Mouse (Mus musculus) erythroblast, embryonic 14.5 days (primary cell): Measurements from ENCODE around the gene Asb18. TPM values are rescaled to one million over a fixed set of nuclear protein-coding genes. Genes with fewer than 3 reads are reported as not detected.

Experiments
- H3K27me3 ChIP-seq: 2 replicates; pipeline ENCODE4 v1.6.1; 2012; ENCODE audit warnings: inconsistent platforms; ENCODE audit not compliant: control insufficient read depth
- H3K36me3 ChIP-seq: 2 replicates; pipeline ENCODE4 v1.6.1; 2012; ENCODE audit warnings: mild to moderate bottlenecking, inconsistent platforms; ENCODE audit not compliant: control insufficient read depth
- H3K4me1 ChIP-seq: 2 replicates; pipeline ENCODE4 v1.6.1; 2012; ENCODE audit warnings: inconsistent platforms; ENCODE audit not compliant: control insufficient read depth
- H3K4me3 ChIP-seq: replicated peaks from 2 replicates; pipeline ENCODE3; 2012; ENCODE audit warnings: moderate library complexity, mild to moderate bottlenecking, inconsistent platforms
- H3K9me3 ChIP-seq: 2 replicates; pipeline ENCODE4 v1.6.1; 2012; ENCODE audit warnings: low read length, inconsistent platforms, mixed read lengths; ENCODE audit not compliant: control insufficient read depth
- GATA1 ChIP-seq: IDR thresholded peaks from 2 replicates; pipeline ENCODE4 v1.6.1; 2012; ENCODE audit warnings: low read length, inconsistent platforms, mixed read lengths
- TAL1 ChIP-seq: IDR thresholded peaks from 3 replicates; pipeline ENCODE4 v1.6.1; 2012; ENCODE audit warnings: low read length, inconsistent platforms, mixed read lengths
- polyA plus RNA-seq: library from polyadenylated mRNA; stranded (reverse); fragments of >175 nt; gene quantifications from 2 replicates; pipeline ENCODE4 v1.2.3, GENCODE M21; 2012

Gene Asb18
- polyA plus RNA-seq, 1 experiment, result not detected

- no peak for TF ChIP-seq TAL1
- no peak for TF ChIP-seq GATA1
- Histone ChIP-seq H3K9me3 (peaks cover 4% of the 10 kb centered on the region; the same call in 1 of the 2 replicates), H3K4me3 (no peak overlapping the region), H3K4me1 (no peaks in the 10 kb centered on the region), H3K27me3 (no peaks in the 10 kb centered on the region), H3K36me3 (no peaks in the 10 kb centered on the region)
These were observed 3.6 kb upstream of the Asb18 start for GRCm38 (mm10) chr1:90018071-90018470.

- no peaks in the 10 kb centered on the region for H3K27me3 ChIP-seq
- H3K9me3 ChIP-seq, result peaks cover 4% of the 10 kb centered on the region; the same call in 1 of the 2 replicates
- no peaks in the 10 kb centered on the region for H3K36me3 ChIP-seq
- no peak for TF ChIP-seq GATA1
- TF ChIP-seq TAL1, result no peak
- H3K4me3 ChIP-seq, result no peak overlapping the region
- H3K4me1 ChIP-seq, result no peaks in the 10 kb centered on the region
These were observed 1.2 kb downstream of the Asb18 start for GRCm38 (mm10) chr1:90013273-90013672.

GRCm38 (mm10) chr1:90012850-90013249 is 1.6 kb downstream of the Asb18 start:
- Histone ChIP-seq H3K4me3 (no peak overlapping the region), H3K4me1 (no peaks in the 10 kb centered on the region), H3K36me3 (no peaks in the 10 kb centered on the region), H3K9me3 (peaks cover 4% of the 10 kb centered on the region; the same call in 1 of the 2 replicates), H3K27me3 (no peaks in the 10 kb centered on the region)
- no peak for TF ChIP-seq TAL1

- TF ChIP-seq TAL1 (no peak), GATA1 (no peak)
- Histone ChIP-seq H3K4me3 (no peak overlapping the region), H3K4me1 (no peaks in the 10 kb centered on the region), H3K27me3 (no peaks in the 10 kb centered on the region), H3K9me3 (peaks cover 4% of the 10 kb centered on the region; the same call in 1 of the 2 replicates), H3K36me3 (no peaks in the 10 kb centered on the region)
These were observed 2.3 kb downstream of the Asb18 start for GRCm38 (mm10) chr1:90012168-90012567.

- TF ChIP-seq TAL1 (no peak), GATA1 (no peak)
- peaks cover 4% of the 10 kb centered on the region; the same call in 1 of the 2 replicates for H3K9me3 ChIP-seq
- no peaks in the 10 kb centered on the region for H3K36me3 ChIP-seq
- H3K4me3 ChIP-seq, result no peak overlapping the region
- no peaks in the 10 kb centered on the region for H3K27me3 ChIP-seq
- H3K4me1 ChIP-seq, result no peaks in the 10 kb centered on the region
These were observed 4.4 kb downstream of the Asb18 start for GRCm38 (mm10) chr1:90010077-90010476.

GRCm38 (mm10) chr1:90009188-90009587 is 5.3 kb downstream of the Asb18 start:
- Histone ChIP-seq H3K9me3 (peaks cover 4% of the 10 kb centered on the region; the same call in 1 of the 2 replicates), H3K4me1 (no peaks in the 10 kb centered on the region), H3K27me3 (no peaks in the 10 kb centered on the region), H3K4me3 (no peak overlapping the region), H3K36me3 (no peaks in the 10 kb centered on the region)
- no peak for TF ChIP-seq GATA1
- TF ChIP-seq TAL1, result no peak

- TF ChIP-seq GATA1, result no peak
- no peak for TF ChIP-seq TAL1
- Histone ChIP-seq H3K4me3 (no peak overlapping the region), H3K9me3 (no peaks in the 10 kb centered on the region), H3K27me3 (no peaks in the 10 kb centered on the region), H3K4me1 (no peaks in the 10 kb centered on the region), H3K36me3 (no peaks in the 10 kb centered on the region)
These were observed 7.8 kb downstream of the Asb18 start for GRCm38 (mm10) chr1:90006666-90007065.

- no peaks in the 10 kb centered on the region for H3K9me3 ChIP-seq
These were observed 13.5 kb downstream of the Asb18 start for GRCm38 (mm10) chr1:90000981-90001380.

GRCm38 (mm10) chr1:89999858-90000257 is 14.6 kb downstream of the Asb18 start:
- no peak overlapping the region for H3K4me3 ChIP-seq
- no peaks in the 10 kb centered on the region for H3K9me3 ChIP-seq
- H3K27me3 ChIP-seq, result no peaks in the 10 kb centered on the region
- no peaks in the 10 kb centered on the region for H3K36me3 ChIP-seq
- TF ChIP-seq TAL1, result no peak
- TF ChIP-seq GATA1, result no peak
- no peaks in the 10 kb centered on the region for H3K4me1 ChIP-seq

More at GRCm38 (mm10) chr1:90000981-90001380, 13.5 kb downstream of the Asb18 start:
- no peaks in the 10 kb centered on the region for H3K36me3 ChIP-seq
- H3K27me3 ChIP-seq, result no peaks in the 10 kb centered on the region
- no peaks in the 10 kb centered on the region for H3K4me1 ChIP-seq
- no peak for TF ChIP-seq TAL1
- TF ChIP-seq GATA1, result no peak
- no peak overlapping the region for H3K4me3 ChIP-seq

GRCm38 (mm10) chr1:89998696-89999095 is 15.8 kb downstream of the Asb18 start:
- no peak for TF ChIP-seq TAL1
- TF ChIP-seq GATA1, result no peak
- H3K4me1 ChIP-seq, result no peaks in the 10 kb centered on the region
- H3K36me3 ChIP-seq, result no peaks in the 10 kb centered on the region
- H3K4me3 ChIP-seq, result no peak overlapping the region
- H3K9me3 ChIP-seq, result no peaks in the 10 kb centered on the region
- H3K27me3 ChIP-seq, result peaks cover 3% of the 10 kb centered on the region

- no peaks in the 10 kb centered on the region for H3K9me3 ChIP-seq
- no peaks in the 10 kb centered on the region for H3K4me1 ChIP-seq
- H3K4me3 ChIP-seq, result no peak overlapping the region
- peaks cover 6% of the 10 kb centered on the region for H3K27me3 ChIP-seq
- TF ChIP-seq GATA1 (no peak), TAL1 (no peak)
- no peaks in the 10 kb centered on the region for H3K36me3 ChIP-seq
These were observed 16.4 kb downstream of the Asb18 start for GRCm38 (mm10) chr1:89998076-89998475.
